Mouse (Mus musculus) neural tube, embryonic 15.5 days (tissue): ENCODE measurements around the gene Maats1. TPM values are rescaled to one million over a fixed set of nuclear protein-coding genes. Genes with fewer than 3 reads are reported as not detected.

ENCODE experiments used
- ATAC-seq: fragments of 200-750 bp; cut with Nextera tagmentation; 2 replicates; pipeline ENCODE4 v1.8.0; 2017; ENCODE audit warnings: mild to moderate bottlenecking, moderate TSS enrichment, moderate library complexity; ENCODE audit not compliant: low FRiP score
- H3K27ac ChIP-seq: fragments of 300-500 bp; sonication (generic); replicated peaks from 2 replicates; pipeline ENCODE4 v1.5.1; 2015; ENCODE audit warnings: mild to moderate bottlenecking, inconsistent platforms
- H3K27me3 ChIP-seq: fragments of 300-500 bp; sonication (generic); replicated peaks from 2 replicates; pipeline ENCODE4 v1.6.1; 2015; ENCODE audit warnings: inconsistent platforms
- H3K36me3 ChIP-seq: fragments of 300-500 bp; sonication (generic); 2 replicates; pipeline ENCODE4 v1.6.1; 2015; ENCODE audit warnings: inconsistent platforms
- H3K4me1 ChIP-seq: fragments of 300-500 bp; sonication (generic); 2 replicates; pipeline ENCODE4 v1.6.1; 2015; ENCODE audit warnings: inconsistent platforms
- H3K4me2 ChIP-seq: fragments of 300-500 bp; sonication (generic); 2 replicates; pipeline ENCODE4 v1.6.1; 2015; ENCODE audit warnings: inconsistent platforms, mild to moderate bottlenecking, moderate library complexity
- H3K4me3 ChIP-seq: fragments of 300-500 bp; sonication (generic); replicated peaks from 2 replicates; pipeline ENCODE4 v1.5.1; 2015; ENCODE audit warnings: mild to moderate bottlenecking, inconsistent platforms
- H3K9ac ChIP-seq: fragments of 300-500 bp; sonication (generic); replicated peaks from 2 replicates; pipeline ENCODE4 v1.6.1; 2015; ENCODE audit warnings: mild to moderate bottlenecking, inconsistent platforms
- H3K9me3 ChIP-seq: fragments of 300-500 bp; sonication (generic); replicated peaks from 2 replicates; pipeline ENCODE4 v1.6.1; 2016; ENCODE audit warnings: inconsistent platforms
- WGBS: fragments of 180-500 bp; shearing (Covaris S2); methylation state at CpG from one replicate; pipeline ENCODE4 v1.1.7; 2015; ENCODE audit warnings: mixed read lengths; 5-methylcytosine and 5-hydroxymethylcytosine counted together
- polyA plus RNA-seq: library from polyadenylated mRNA; unstranded; fragments of >200 nt; fragmentation: Nextera tagmentation; extraction: Ambion mirVana; gene quantifications from 2 replicates; pipeline ENCODE4 v1.2.1, GENCODE M21; 2015

Maats1 gene
- polyA plus RNA-seq, 1 experiment from 2014 or later = 0.88 TPM

- no peaks in the 10 kb centered on the region for H3K36me3 ChIP-seq
- H3K27me3 ChIP-seq = no peaks in the 10 kb centered on the region
Measured at GRCm38 (mm10) chr16:38369431-38369830, 27.5 kb upstream of the Maats1 start.

GRCm38 (mm10) chr16:38369000-38369399 is 27.1 kb upstream of the Maats1 start:
- Histone ChIP-seq H3K9ac (no peak overlapping the region), H3K9me3 (no peaks in the 10 kb centered on the region), H3K4me2 (no peak overlapping the region), H3K36me3 (no peaks in the 10 kb centered on the region), H3K4me3 (no peak overlapping the region), H3K27me3 (no peaks in the 10 kb centered on the region), H3K27ac (no peak overlapping the region), H3K4me1 (no peaks in the 10 kb centered on the region)
- WGBS = 85% methylated on average over 7 of the region's 7 CpGs
- peak; percentile 24; the same call in 1 of the 2 replicates for ATAC-seq

More at GRCm38 (mm10) chr16:38369431-38369830, 27.5 kb upstream of the Maats1 start:
- Histone ChIP-seq H3K27ac (no peak overlapping the region), H3K4me1 (no peaks in the 10 kb centered on the region), H3K4me2 (no peak overlapping the region), H3K9ac (no peak overlapping the region), H3K4me3 (no peak overlapping the region), H3K9me3 (no peaks in the 10 kb centered on the region)
- ATAC-seq = no peak
- WGBS = 93% methylated on average over 8 of the region's 8 CpGs

- Histone ChIP-seq H3K4me1 (no peaks in the 10 kb centered on the region), H3K4me2 (no peak overlapping the region), H3K4me3 (no peak overlapping the region), H3K9me3 (no peaks in the 10 kb centered on the region), H3K27me3 (no peaks in the 10 kb centered on the region), H3K36me3 (no peaks in the 10 kb centered on the region), H3K9ac (no peak overlapping the region), H3K27ac (no peak overlapping the region)
- no peak for ATAC-seq
- 51% methylated on average over 10 of the region's 10 CpGs for WGBS
Measured at GRCm38 (mm10) chr16:38368336-38368735, 26.4 kb upstream of the Maats1 start.

GRCm38 (mm10) chr16:38366231-38366630 is 24.3 kb upstream of the Maats1 start:
- Histone ChIP-seq H3K36me3 (no peaks in the 10 kb centered on the region), H3K27ac (no peak overlapping the region), H3K27me3 (no peaks in the 10 kb centered on the region), H3K9ac (no peak overlapping the region), H3K4me2 (no peak overlapping the region), H3K9me3 (no peaks in the 10 kb centered on the region), H3K4me3 (no peak overlapping the region), H3K4me1 (no peaks in the 10 kb centered on the region)
- 90% methylated on average over 4 of the region's 4 CpGs for WGBS
- ATAC-seq = no peak

- H3K9me3 ChIP-seq = no peaks in the 10 kb centered on the region
- no peak overlapping the region for H3K9ac ChIP-seq
- H3K4me3 ChIP-seq = no peak overlapping the region
- no peak overlapping the region for H3K4me2 ChIP-seq
- ATAC-seq = no peak
- no peaks in the 10 kb centered on the region for H3K27me3 ChIP-seq
- H3K4me1 ChIP-seq = no peaks in the 10 kb centered on the region
- H3K27ac ChIP-seq = no peak overlapping the region
- H3K36me3 ChIP-seq = no peaks in the 10 kb centered on the region
- WGBS = 87% methylated on average over 10 of the region's 10 CpGs
Measured at GRCm38 (mm10) chr16:38365390-38365789, 23.4 kb upstream of the Maats1 start.

GRCm38 (mm10) chr16:38363657-38364056 is 21.7 kb upstream of the Maats1 start:
- Histone ChIP-seq H3K9ac (no peak overlapping the region), H3K4me2 (no peak overlapping the region), H3K36me3 (no peaks in the 10 kb centered on the region), H3K9me3 (no peaks in the 10 kb centered on the region), H3K27ac (no peak overlapping the region), H3K4me1 (no peaks in the 10 kb centered on the region), H3K27me3 (no peaks in the 10 kb centered on the region), H3K4me3 (no peak overlapping the region)
- no peak for ATAC-seq
- 88% methylated on average over 7 of the region's 7 CpGs for WGBS

GRCm38 (mm10) chr16:38363256-38363595 is 21.3 kb upstream of the Maats1 start:
- H3K4me2 ChIP-seq = no peak overlapping the region
- H3K27ac ChIP-seq = no peak overlapping the region
- no peaks in the 10 kb centered on the region for H3K9me3 ChIP-seq
- H3K4me3 ChIP-seq = no peak overlapping the region
- H3K36me3 ChIP-seq = no peaks in the 10 kb centered on the region
- H3K9ac ChIP-seq = no peak overlapping the region
- 88% methylated on average over 3 of the region's 3 CpGs for WGBS
- no peak for ATAC-seq
- no peaks in the 10 kb centered on the region for H3K27me3 ChIP-seq
- H3K4me1 ChIP-seq = no peaks in the 10 kb centered on the region

- ATAC-seq = no peak
- Histone ChIP-seq H3K4me2 (no peak overlapping the region), H3K27me3 (no peaks in the 10 kb centered on the region), H3K36me3 (no peaks in the 10 kb centered on the region), H3K27ac (no peak overlapping the region), H3K9ac (no peak overlapping the region), H3K4me3 (no peak overlapping the region), H3K4me1 (no peaks in the 10 kb centered on the region), H3K9me3 (no peaks in the 10 kb centered on the region)
- WGBS = 79% methylated on average over 20 of the region's 20 CpGs
Measured at GRCm38 (mm10) chr16:38362493-38363255, 20.7 kb upstream of the Maats1 start.

GRCm38 (mm10) chr16:38361933-38362332 is 20.0 kb upstream of the Maats1 start, which contains the start of gene Popdc2:
Gene Popdc2, plus strand, starts transcription at chr16:38362209.
- H3K27me3 ChIP-seq = no peaks in the 10 kb centered on the region
- H3K9me3 ChIP-seq = no peaks in the 10 kb centered on the region
- H3K4me1 ChIP-seq = no peaks in the 10 kb centered on the region
- H3K4me3 ChIP-seq = no peak within 1 kb of the TSS
- ATAC-seq = no peak
- 76% methylated on average over 10 of the region's 10 CpGs for WGBS
- H3K27ac ChIP-seq = no peak within 1 kb of the TSS
- H3K36me3 ChIP-seq = no peaks in the 10 kb centered on the region
- no peak within 1 kb of the TSS for H3K4me2 ChIP-seq
- H3K9ac ChIP-seq = no peak within 1 kb of the TSS

- Histone ChIP-seq H3K4me2 (no peak overlapping the region), H3K27ac (no peak overlapping the region), H3K4me1 (no peaks in the 10 kb centered on the region), H3K27me3 (no peaks in the 10 kb centered on the region), H3K9ac (no peak overlapping the region), H3K4me3 (no peak overlapping the region), H3K36me3 (peaks cover 2% of the 10 kb centered on the region; the same call in 1 of the 2 replicates), H3K9me3 (no peaks in the 10 kb centered on the region)
- ATAC-seq = no peak
- 23% methylated on average over 2 of the region's 2 CpGs for WGBS
Measured at GRCm38 (mm10) chr16:38360317-38360716, 18.4 kb upstream of the Maats1 start.

- H3K4me1 ChIP-seq = no peaks in the 10 kb centered on the region
- H3K4me3 ChIP-seq = no peak overlapping the region
- H3K9me3 ChIP-seq = no peaks in the 10 kb centered on the region
- H3K27me3 ChIP-seq = no peaks in the 10 kb centered on the region
- peaks cover 2% of the 10 kb centered on the region; the same call in 1 of the 2 replicates for H3K36me3 ChIP-seq
- 83% methylated on average over 3 of the region's 3 CpGs for WGBS
- no peak overlapping the region for H3K4me2 ChIP-seq
- H3K9ac ChIP-seq = no peak overlapping the region
- no peak overlapping the region for H3K27ac ChIP-seq
- no peak for ATAC-seq
Measured at GRCm38 (mm10) chr16:38359857-38360256, 17.9 kb upstream of the Maats1 start.

GRCm38 (mm10) chr16:38359241-38359640 is 17.3 kb upstream of the Maats1 start:
- Histone ChIP-seq H3K4me1 (no peaks in the 10 kb centered on the region), H3K36me3 (peaks cover 2% of the 10 kb centered on the region; the same call in 1 of the 2 replicates), H3K27ac (no peak overlapping the region), H3K4me2 (no peak overlapping the region), H3K9me3 (no peaks in the 10 kb centered on the region), H3K27me3 (no peaks in the 10 kb centered on the region), H3K9ac (no peak overlapping the region), H3K4me3 (no peak overlapping the region)
- WGBS = 98% methylated on average over 2 of the region's 2 CpGs
- ATAC-seq = no peak
